Mouse (Mus musculus) WW6 (cell line): ENCODE data around the gene Brpf1.

Experiments used
- DNase-seq: peaks from one replicate; pipeline ENCODE4 v3.0.0-alpha.2; 2013; ENCODE audit warnings: low read depth, low spot score

The Brpf1 gene

GRCm38 (mm10) chr6:113352820-113353219 is 45.9 kb downstream of the Brpf1 start:
- DNase-seq, result no peak

- DNase-seq, result no peak
These were observed 46.8 kb downstream of the Brpf1 start for GRCm38 (mm10) chr6:113353696-113354095.

GRCm38 (mm10) chr6:113361476-113361875 is 54.5 kb downstream of the Brpf1 start:
- DNase-seq, result no peak

GRCm38 (mm10) chr6:113362241-113362640 is 55.3 kb downstream of the Brpf1 start:
- no peak for DNase-seq

GRCm38 (mm10) chr6:113364518-113365135 is 57.7 kb downstream of the Brpf1 start:
- DNase-seq, result no peak

GRCm38 (mm10) chr6:113366639-113367038 is 59.7 kb downstream of the Brpf1 start:
- DNase-seq, result no peak

- DNase-seq, result no peak
These were observed 60.6 kb downstream of the Brpf1 start for GRCm38 (mm10) chr6:113367574-113367973.

- no peak for DNase-seq
These were observed 61.2 kb downstream of the Brpf1 start for GRCm38 (mm10) chr6:113368124-113368523.

GRCm38 (mm10) chr6:113368577-113368976 is 61.6 kb downstream of the Brpf1 start:
- DNase-seq, result no peak

- DNase-seq, result no peak
These were observed 63.4 kb downstream of the Brpf1 start for GRCm38 (mm10) chr6:113370194-113370929.

- no peak for DNase-seq
These were observed 66.6 kb downstream of the Brpf1 start for GRCm38 (mm10) chr6:113373491-113373890.
